Mouse (Mus musculus) liver, embryonic 16.5 days (tissue): ENCODE data around the gene Zdhhc19. TPM values are rescaled to one million over a fixed set of nuclear protein-coding genes. Genes with fewer than 3 reads are reported as not detected.

Experiments used
- ATAC-seq: fragments of 200-750 bp; cut with Nextera tagmentation; 2 replicates; pipeline ENCODE4 v1.8.0; 2017; ENCODE audit warnings: low read depth, mild to moderate bottlenecking, moderate number of reproducible peaks, moderate library complexity
- H3K27ac ChIP-seq: fragments of 300-500 bp; sonication (generic); 2 replicates; pipeline ENCODE4 v1.5.1; 2014; ENCODE audit warnings: mild to moderate bottlenecking, low read length
- H3K27me3 ChIP-seq: fragments of 300-500 bp; sonication (generic); 2 replicates; pipeline ENCODE4 v1.6.1; 2014; ENCODE audit warnings: low read depth, low read length, mixed read lengths; ENCODE audit not compliant: control insufficient read depth, insufficient read depth
- H3K36me3 ChIP-seq: fragments of 300-500 bp; sonication (generic); 2 replicates; pipeline ENCODE4 v1.6.1; 2014; ENCODE audit warnings: mild to moderate bottlenecking; ENCODE audit not compliant: control insufficient read depth, insufficient read depth
- H3K4me1 ChIP-seq: fragments of 300-500 bp; sonication (generic); 2 replicates; pipeline ENCODE4 v1.6.1; 2014; ENCODE audit warnings: low read depth, low read length, mixed read lengths; ENCODE audit not compliant: control insufficient read depth
- H3K4me2 ChIP-seq: fragments of 300-500 bp; sonication (generic); 2 replicates; pipeline ENCODE4 v1.6.1; 2014; ENCODE audit warnings: low read depth, low read length, mixed read lengths
- H3K4me3 ChIP-seq: fragments of 300-500 bp; sonication (generic); 2 replicates; pipeline ENCODE4 v1.5.1; 2014; ENCODE audit warnings: low read depth, mild to moderate bottlenecking, low read length
- H3K9ac ChIP-seq: fragments of 300-500 bp; sonication (generic); 2 replicates; pipeline ENCODE4 v1.6.1; 2014; ENCODE audit warnings: low read depth, low read length
- H3K9me3 ChIP-seq: fragments of 300-500 bp; sonication (generic); replicated peaks from 2 replicates; pipeline ENCODE4 v1.6.1; 2016; ENCODE audit warnings: low read length; ENCODE audit not compliant: control insufficient read depth
- WGBS: fragments of 180-500 bp; shearing (Covaris S2); extraction: QIAGEN DNeasy Blood & Tissue Kit; methylation state at CpG from one replicate; pipeline ENCODE4 v1.1.7; 2014; ENCODE audit not compliant: insufficient replicate concordance; 5-methylcytosine and 5-hydroxymethylcytosine counted together
- polyA plus RNA-seq: library from polyadenylated mRNA; unstranded; fragments of >200 nt; fragmentation: Nextera tagmentation; extraction: Ambion mirVana; gene quantifications from 2 replicates; pipeline ENCODE4 v1.2.1, GENCODE M21; 2015

Zdhhc19 gene
- polyA plus RNA-seq, 1 experiment from 2014 or later: not detected

DNA sequence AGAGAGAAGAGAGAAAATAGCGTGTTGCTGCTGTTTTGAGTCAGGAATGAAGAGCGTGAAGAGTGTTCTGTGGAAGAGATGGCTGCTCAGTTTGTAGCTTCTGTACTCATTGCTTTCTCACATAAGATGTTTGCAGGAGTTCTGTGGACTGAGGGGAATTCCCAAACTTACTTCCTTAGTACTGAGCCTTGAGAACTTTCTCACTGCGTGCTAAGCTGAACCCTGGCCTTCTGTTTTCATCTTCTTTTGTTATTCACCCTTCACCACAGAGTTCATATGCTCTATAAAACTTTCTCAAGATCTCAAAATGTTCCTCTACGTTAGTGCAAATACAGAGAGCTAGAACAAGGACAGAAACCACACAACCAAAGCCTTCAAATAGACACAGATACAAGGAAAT is 76.5 kb downstream of the Zdhhc19 start:
- 76% methylated on average over 4 of the region's 4 CpGs for WGBS
- Histone ChIP-seq H3K27ac (no peak overlapping the region), H3K27me3 (no peaks in the 10 kb centered on the region), H3K9ac (no peak overlapping the region), H3K4me2 (no peak overlapping the region), H3K36me3 (no peaks in the 10 kb centered on the region), H3K9me3 (no peaks in the 10 kb centered on the region), H3K4me3 (no peak overlapping the region), H3K4me1 (no peaks in the 10 kb centered on the region; the same call in 1 of the 2 replicates)
- ATAC-seq: no peak

DNA sequence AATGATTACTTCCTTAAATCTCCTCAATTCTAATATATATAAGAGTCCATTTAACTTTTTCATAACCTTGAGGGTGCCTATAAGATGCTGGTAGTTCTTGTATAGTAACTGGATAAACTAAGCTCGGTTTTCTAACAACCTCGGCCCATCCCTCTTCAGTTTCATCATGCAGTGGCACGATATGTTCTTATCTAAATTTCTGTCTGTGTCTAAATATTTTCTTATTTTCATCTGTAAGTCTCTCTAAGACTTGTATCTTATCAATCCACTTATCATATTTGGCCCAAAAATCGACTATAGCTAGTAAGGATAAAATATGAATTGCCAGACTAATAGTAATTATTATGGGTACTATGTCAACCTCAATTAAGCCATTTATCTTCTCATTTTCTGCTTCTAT is 90.4 kb downstream of the Zdhhc19 start:
- Histone ChIP-seq H3K9ac (no peak overlapping the region), H3K27ac (no peak overlapping the region), H3K27me3 (no peaks in the 10 kb centered on the region), H3K4me2 (no peak overlapping the region), H3K36me3 (no peaks in the 10 kb centered on the region), H3K4me1 (no peaks in the 10 kb centered on the region), H3K9me3 (no peaks in the 10 kb centered on the region), H3K4me3 (no peak overlapping the region)
- WGBS: 58% methylated on average over 4 of the region's 4 CpGs
- ATAC-seq: no peak

GRCm38 (mm10) chr16:32588568-32588967 is 92.5 kb downstream of the Zdhhc19 start:
- Histone ChIP-seq H3K9me3 (no peaks in the 10 kb centered on the region), H3K27me3 (no peaks in the 10 kb centered on the region), H3K4me3 (no peak overlapping the region), H3K36me3 (no peaks in the 10 kb centered on the region), H3K27ac (no peak overlapping the region), H3K4me1 (no peaks in the 10 kb centered on the region), H3K4me2 (no peak overlapping the region), H3K9ac (no peak overlapping the region)
- whole genome bisulfite sequencing: 71% methylated on average over 3 of the region's 3 CpGs
- ATAC-seq: no peak

DNA sequence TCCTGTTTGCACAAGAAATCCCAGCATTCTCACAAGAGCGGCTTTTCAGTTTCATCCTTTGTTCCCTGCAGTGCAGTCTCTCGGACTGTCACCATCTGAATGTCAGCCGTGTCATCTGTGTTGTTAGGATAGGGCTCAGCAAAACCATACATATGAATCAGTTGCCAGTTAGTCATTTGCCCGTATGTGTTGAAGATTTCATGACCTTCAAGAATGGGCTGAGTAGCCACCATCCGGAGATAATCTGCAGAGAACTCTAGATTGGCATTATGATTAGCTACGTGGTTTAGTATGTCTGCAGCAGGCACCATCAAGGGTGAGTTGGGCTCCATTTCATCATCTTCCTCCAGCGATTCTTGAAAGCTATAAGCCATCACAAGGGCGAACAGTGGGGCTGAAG is 95.5 kb downstream of the Zdhhc19 start:
- no peak overlapping the region for H3K27ac ChIP-seq
- ATAC-seq: no peak
- H3K27me3 ChIP-seq: no peaks in the 10 kb centered on the region
- no peak overlapping the region for H3K4me3 ChIP-seq
- peaks cover 3% of the 10 kb centered on the region for H3K4me1 ChIP-seq
- 73% methylated on average over 8 of the region's 8 CpGs for WGBS
- H3K36me3 ChIP-seq: no peaks in the 10 kb centered on the region
- H3K9me3 ChIP-seq: no peaks in the 10 kb centered on the region
- H3K4me2 ChIP-seq: no peak overlapping the region
- H3K9ac ChIP-seq: no peak overlapping the region

DNA sequence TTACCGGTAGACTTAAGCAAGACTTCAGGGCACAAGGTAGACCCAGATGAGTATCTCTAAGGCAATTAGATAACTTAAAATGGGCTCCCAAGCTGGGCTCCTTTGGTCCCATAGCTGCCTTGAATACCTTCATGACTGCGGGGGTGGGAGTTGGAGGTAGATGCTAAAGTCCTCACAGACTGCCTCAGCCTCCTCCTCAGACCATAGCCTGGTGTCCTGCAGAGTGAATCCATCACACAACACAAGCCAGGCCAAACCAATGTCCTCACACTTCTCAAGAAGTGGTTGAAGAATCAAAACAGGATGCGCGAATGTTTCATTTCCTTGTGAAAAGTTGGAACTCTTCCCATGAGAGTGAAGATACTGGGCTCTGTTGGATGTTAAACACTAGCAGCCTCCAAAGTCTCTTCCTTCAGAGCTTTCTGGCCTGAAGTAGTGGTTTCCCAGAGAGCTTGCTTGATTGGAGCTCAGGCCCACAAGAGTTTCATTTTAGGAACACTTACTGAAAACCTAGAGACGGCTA is 97.3 kb downstream of the Zdhhc19 start:
- H3K27ac ChIP-seq: no peak overlapping the region
- no peaks in the 10 kb centered on the region for H3K27me3 ChIP-seq
- H3K9me3 ChIP-seq: no peaks in the 10 kb centered on the region
- peaks cover 10% of the 10 kb centered on the region for H3K4me1 ChIP-seq
- H3K36me3 ChIP-seq: no peaks in the 10 kb centered on the region
- ATAC-seq: no peak
- 80% methylated on average over 5 of the region's 5 CpGs for WGBS
- H3K9ac ChIP-seq: no peak overlapping the region
- no peak overlapping the region for H3K4me3 ChIP-seq
- no peak overlapping the region for H3K4me2 ChIP-seq

DNA sequence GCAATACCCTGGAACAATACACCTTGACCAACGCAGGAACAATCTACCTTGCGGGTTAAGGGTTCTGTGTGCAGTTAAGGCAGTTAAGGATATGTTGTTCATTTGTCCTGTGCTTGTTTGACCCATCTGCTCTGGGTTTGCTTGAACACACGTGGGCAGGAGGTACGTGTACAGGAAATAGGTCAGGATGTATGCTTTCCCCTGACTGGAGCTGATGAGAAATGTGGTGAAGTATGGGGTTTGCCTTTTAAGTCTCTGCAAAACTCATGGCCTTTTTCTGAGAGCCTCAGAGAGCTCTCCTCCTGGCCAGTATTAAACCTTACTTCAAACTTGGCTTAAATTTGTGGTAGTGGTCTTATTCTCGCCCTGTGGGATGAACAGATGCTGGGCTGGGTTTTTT is 97.9 kb downstream of the Zdhhc19 start:
- 44% methylated on average over 5 of the region's 5 CpGs for WGBS
- no peaks in the 10 kb centered on the region for H3K9me3 ChIP-seq
- ATAC-seq: no peak

GRCm38 (mm10) chr16:32594701-32595100 is 98.6 kb downstream of the Zdhhc19 start:
- H3K27me3 ChIP-seq: no peaks in the 10 kb centered on the region
- no peak for ATAC-seq
- WGBS: 59% methylated on average over 5 of the region's 5 CpGs

More for the DNA sequence above, 97.9 kb downstream of the Zdhhc19 start:
- no peak overlapping the region for H3K9ac ChIP-seq
- H3K4me1 ChIP-seq: peaks cover 10% of the 10 kb centered on the region
- no peak overlapping the region for H3K4me3 ChIP-seq
- no peak overlapping the region for H3K27ac ChIP-seq
- no peak overlapping the region for H3K4me2 ChIP-seq
- H3K27me3 ChIP-seq: no peaks in the 10 kb centered on the region
- no peaks in the 10 kb centered on the region for H3K36me3 ChIP-seq

DNA sequence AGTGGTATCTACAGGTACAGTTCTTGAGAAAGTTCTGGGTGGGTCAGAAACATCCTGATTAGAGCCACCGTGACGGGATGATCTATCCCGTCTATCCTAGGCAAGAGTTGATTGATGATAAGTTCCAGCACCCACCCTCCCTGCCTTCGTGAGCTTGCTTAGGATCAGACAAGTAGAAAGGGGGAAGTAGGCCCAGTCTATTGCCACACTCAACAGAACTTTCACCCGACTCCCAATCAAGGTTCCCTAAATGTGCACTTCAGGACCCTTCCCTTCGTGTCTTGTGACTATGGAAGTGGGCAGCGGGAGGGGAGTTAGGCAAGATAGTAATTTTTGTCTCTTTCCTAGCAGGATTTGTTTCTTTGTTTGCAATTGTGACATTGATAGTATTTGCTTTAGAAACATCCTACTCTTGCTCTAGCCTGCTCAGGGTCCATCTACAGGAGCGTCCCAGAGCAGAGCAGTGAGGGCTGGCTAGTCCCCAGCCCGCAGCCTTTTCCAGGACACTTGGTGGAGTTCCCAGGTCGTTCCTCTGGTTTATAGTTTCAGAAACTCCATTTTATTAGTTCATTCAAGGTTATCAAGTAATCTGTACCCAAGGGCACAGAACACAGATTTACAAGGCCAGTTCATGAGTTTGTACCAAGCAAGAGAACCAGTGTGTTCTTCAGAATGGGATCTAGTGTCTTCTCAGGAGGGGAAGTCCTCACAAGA is 99.2 kb downstream of the Zdhhc19 start:
- Histone ChIP-seq H3K27ac (no peak overlapping the region), H3K9me3 (no peaks in the 10 kb centered on the region), H3K4me2 (no peak overlapping the region), H3K36me3 (no peaks in the 10 kb centered on the region), H3K9ac (no peak overlapping the region), H3K4me1 (peaks cover 10% of the 10 kb centered on the region), H3K27me3 (no peaks in the 10 kb centered on the region), H3K4me3 (no peak overlapping the region)
- ATAC-seq: no peak
- 46% methylated on average over 10 of the region's 10 CpGs for WGBS

More at GRCm38 (mm10) chr16:32594701-32595100, 98.6 kb downstream of the Zdhhc19 start:
- Histone ChIP-seq H3K9me3 (no peaks in the 10 kb centered on the region), H3K9ac (no peak overlapping the region), H3K4me3 (no peak overlapping the region), H3K4me2 (no peak overlapping the region), H3K27ac (no peak overlapping the region), H3K36me3 (no peaks in the 10 kb centered on the region), H3K4me1 (peaks cover 10% of the 10 kb centered on the region)

- Histone ChIP-seq H3K27ac (peak overlapping the region; percentile 81), H3K4me3 (no peak overlapping the region)
- 30% methylated on average over 4 of the region's 4 CpGs for WGBS
Measured at GRCm38 (mm10) chr16:32597909-32598381, 101.9 kb downstream of the Zdhhc19 start.

More at GRCm38 (mm10) chr16:32597909-32598381, 101.9 kb downstream of the Zdhhc19 start:
- Histone ChIP-seq H3K36me3 (no peaks in the 10 kb centered on the region), H3K4me2 (peak overlapping the region; percentile 39; the same call in 1 of the 2 replicates), H3K4me1 (peaks cover 10% of the 10 kb centered on the region), H3K9ac (peak overlapping the region; percentile 46; the same call in 1 of the 2 replicates), H3K9me3 (no peaks in the 10 kb centered on the region), H3K27me3 (no peaks in the 10 kb centered on the region)
- peak; percentile 85 for ATAC-seq
